Mouse (Mus musculus) embryonic facial prominence, embryonic 13.5 days (tissue): ENCODE data around the gene Lima1. TPM values are rescaled to one million over a fixed set of nuclear protein-coding genes. Genes with fewer than 3 reads are reported as not detected.
"Not testable (repeated sequence)": the region's sequence is repeated elsewhere in the genome, so short reads cannot be mapped to it uniquely, and the experiment has no call there.

ENCODE experiments used
- ATAC-seq: fragments of 200-750 bp; cut with Nextera tagmentation; 2 replicates; pipeline ENCODE4 v1.8.0; 2017; ENCODE audit warnings: low read depth; ENCODE audit not compliant: insufficient number of reproducible peaks, insufficient read depth, low FRiP score, low TSS enrichment
- H3K27ac ChIP-seq: fragments of 300-500 bp; sonication (generic); 2 replicates; pipeline ENCODE4 v1.5.1; 2015; ENCODE audit warnings: moderate library complexity, mild to moderate bottlenecking, inconsistent platforms
- H3K27me3 ChIP-seq: fragments of 300-500 bp; sonication (generic); 2 replicates; pipeline ENCODE4 v1.6.1; 2015; ENCODE audit warnings: mild to moderate bottlenecking, inconsistent platforms
- H3K36me3 ChIP-seq: fragments of 300-500 bp; sonication (generic); 2 replicates; pipeline ENCODE4 v1.6.1; 2015; ENCODE audit warnings: mild to moderate bottlenecking, inconsistent platforms
- H3K4me1 ChIP-seq: fragments of 300-500 bp; sonication (generic); 2 replicates; pipeline ENCODE4 v1.6.1; 2015; ENCODE audit warnings: inconsistent platforms
- H3K4me2 ChIP-seq: fragments of 300-500 bp; sonication (generic); 2 replicates; pipeline ENCODE4 v1.6.1; 2015; ENCODE audit warnings: moderate library complexity, mild to moderate bottlenecking, inconsistent platforms
- H3K4me3 ChIP-seq: fragments of 300-500 bp; sonication (generic); 2 replicates; pipeline ENCODE4 v1.5.1; 2015; ENCODE audit warnings: mild to moderate bottlenecking, inconsistent platforms
- H3K9ac ChIP-seq: fragments of 300-500 bp; sonication (generic); 2 replicates; pipeline ENCODE4 v1.6.1; 2015; ENCODE audit warnings: mild to moderate bottlenecking, inconsistent platforms
- H3K9me3 ChIP-seq: fragments of 300-500 bp; sonication (generic); 2 replicates; pipeline ENCODE4 v1.6.1; 2016; ENCODE audit warnings: inconsistent platforms
- WGBS: fragments of 180-500 bp; shearing (Covaris S2); methylation state at CpG from one replicate; pipeline ENCODE4 v1.1.7; 2015; ENCODE audit warnings: mixed read lengths; 5-methylcytosine and 5-hydroxymethylcytosine counted together
- polyA plus RNA-seq: library from polyadenylated mRNA; unstranded; fragments of >200 nt; fragmentation: Nextera tagmentation; extraction: Ambion mirVana; gene quantifications from 2 replicates; pipeline ENCODE4 v1.2.1, GENCODE M21; 2015

Gene Lima1
- polyA plus RNA-seq = 98.4 and 105 TPM in 2 replicates

DNA sequence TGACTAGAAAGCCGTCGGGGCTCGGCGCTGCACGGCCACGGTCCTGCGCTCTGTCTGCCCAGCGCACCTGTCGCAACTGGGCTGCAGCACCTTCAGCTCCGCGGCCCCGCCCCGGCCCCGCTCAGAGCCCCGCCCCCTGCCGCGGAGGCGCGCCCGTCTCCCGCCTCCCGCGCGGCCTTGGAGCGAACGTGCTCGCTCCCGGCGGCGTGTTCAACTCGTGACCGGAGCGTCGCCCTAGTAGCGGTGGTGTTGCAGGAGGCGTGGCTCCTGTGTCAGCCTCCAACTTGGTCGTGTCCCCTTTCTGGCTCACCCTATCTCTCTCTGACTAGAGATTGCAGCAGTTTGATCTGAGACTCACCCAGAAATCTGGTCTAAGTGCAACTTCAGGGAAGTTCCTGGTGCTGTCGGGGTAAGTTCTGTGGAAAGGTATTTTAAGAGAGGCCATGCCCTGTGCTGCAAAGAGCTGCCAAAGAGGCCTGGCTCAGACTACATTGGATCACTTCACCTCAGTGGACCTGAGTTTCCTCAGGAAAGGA lies at the start of gene Lima1:
TSS of gene Lima1 (minus strand) at position 123 of the 536 bp plus-strand sequence.
- H3K27ac ChIP-seq = peak within 1 kb of the TSS; percentile 48; the same call in 1 of the 2 replicates
- ATAC-seq = peak; percentile 91
- peak within 1 kb of the TSS; percentile 76 for H3K9ac ChIP-seq
- peaks cover 10% of the 10 kb centered on the region for H3K4me1 ChIP-seq
- no peaks in the 10 kb centered on the region for H3K9me3 ChIP-seq
- no peaks in the 10 kb centered on the region for H3K27me3 ChIP-seq
- under 1% methylated on average over 38 of the region's 38 CpGs for WGBS
- no peaks in the 10 kb centered on the region for H3K36me3 ChIP-seq
- H3K4me3 ChIP-seq = peak within 1 kb of the TSS; percentile 75
- peak within 1 kb of the TSS; percentile 98 for H3K4me2 ChIP-seq

DNA sequence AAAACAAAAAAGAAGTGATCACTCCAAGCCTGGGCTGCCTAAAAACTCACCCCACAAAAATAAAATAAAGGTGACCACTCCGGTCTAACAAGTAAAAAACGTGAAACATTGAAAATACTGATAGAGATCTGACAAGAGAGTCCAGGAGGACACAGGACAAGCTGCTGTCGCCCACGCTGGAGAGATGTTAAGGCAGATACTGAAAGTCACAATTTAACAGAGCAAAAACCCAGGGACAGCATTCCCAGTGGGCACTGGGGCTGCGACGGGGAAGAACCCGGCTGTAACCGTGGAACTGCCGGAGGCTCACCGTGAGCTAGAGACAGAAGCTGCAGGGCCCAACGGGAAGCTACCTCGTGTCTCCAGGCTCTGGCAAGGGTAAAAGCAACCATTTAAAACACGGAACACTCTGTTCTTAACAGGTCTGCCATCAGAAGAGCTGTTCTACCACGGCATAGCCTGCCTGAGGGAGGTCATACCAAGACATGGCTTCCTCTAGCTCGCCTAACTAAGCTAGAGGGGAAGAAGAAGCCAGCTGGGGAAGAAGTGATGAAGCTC lies 44.4 kb upstream of the Lima1 start:
- H3K4me3 ChIP-seq = no peak overlapping the region
- ATAC-seq = no peak
- no peak overlapping the region for H3K9ac ChIP-seq
- no peak overlapping the region for H3K4me2 ChIP-seq
- WGBS = 80% methylated on average over 15 of the region's 15 CpGs
- no peaks in the 10 kb centered on the region for H3K27me3 ChIP-seq
- 0 out of 2 replicates have a peak, but pooled peaks cover 3% of the 10 kb centered on the region for H3K4me1 ChIP-seq
- H3K9me3 ChIP-seq = no peaks in the 10 kb centered on the region
- no peak overlapping the region for H3K27ac ChIP-seq
- no peaks in the 10 kb centered on the region for H3K36me3 ChIP-seq

DNA sequence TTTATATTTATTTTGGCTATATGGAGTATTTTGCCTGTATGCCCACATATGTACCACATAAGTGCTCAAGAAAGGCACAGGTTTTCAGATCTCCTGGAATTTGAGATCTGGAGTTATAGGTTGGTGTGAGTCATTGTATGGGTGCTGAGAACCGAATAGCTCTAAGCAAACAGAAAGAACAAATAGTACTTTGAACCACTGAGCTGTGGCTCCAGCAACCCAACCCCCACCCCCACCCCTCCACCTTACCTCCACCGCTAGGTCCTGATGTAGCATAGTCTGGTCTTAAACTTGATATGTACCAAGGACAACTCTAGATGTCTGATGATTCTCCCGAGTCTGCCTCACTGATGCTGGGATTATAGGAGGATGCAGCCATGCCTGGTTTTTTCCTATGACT lies 42.0 kb upstream of the Lima1 start:
- Histone ChIP-seq H3K4me1 (0 out of 2 replicates have a peak, but pooled peaks cover 3% of the 10 kb centered on the region), H3K4me3 (no peak overlapping the region), H3K9me3 (no peaks in the 10 kb centered on the region), H3K36me3 (no peaks in the 10 kb centered on the region), H3K9ac (no peak overlapping the region), H3K27ac (no peak overlapping the region), H3K27me3 (no peaks in the 10 kb centered on the region), H3K4me2 (no peak overlapping the region)
- 76% methylated on average over 3 of the region's 3 CpGs for WGBS
- ATAC-seq = no peak

DNA sequence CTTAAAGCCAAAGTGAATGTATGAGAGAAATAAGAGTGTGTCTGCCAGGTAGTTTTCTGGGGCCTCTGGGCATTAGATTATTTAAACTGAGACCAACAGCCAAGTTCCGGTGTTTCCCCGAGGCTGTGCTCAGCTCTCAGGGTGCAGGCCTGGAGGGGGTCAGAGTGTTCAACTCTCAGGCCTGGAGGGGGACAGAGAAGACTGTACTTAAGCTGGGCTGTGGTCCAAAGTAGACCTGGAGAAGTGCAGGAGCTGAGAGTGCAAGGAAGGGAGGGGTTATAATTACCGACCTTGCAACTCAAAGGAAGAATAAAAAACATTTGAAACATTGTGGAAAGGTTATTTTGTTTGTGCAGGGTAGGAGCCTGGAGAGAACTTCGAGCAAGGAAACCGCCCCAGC lies 39.4 kb upstream of the Lima1 start:
- ATAC-seq = no peak
- WGBS = 73% methylated on average over 5 of the region's 5 CpGs

DNA sequence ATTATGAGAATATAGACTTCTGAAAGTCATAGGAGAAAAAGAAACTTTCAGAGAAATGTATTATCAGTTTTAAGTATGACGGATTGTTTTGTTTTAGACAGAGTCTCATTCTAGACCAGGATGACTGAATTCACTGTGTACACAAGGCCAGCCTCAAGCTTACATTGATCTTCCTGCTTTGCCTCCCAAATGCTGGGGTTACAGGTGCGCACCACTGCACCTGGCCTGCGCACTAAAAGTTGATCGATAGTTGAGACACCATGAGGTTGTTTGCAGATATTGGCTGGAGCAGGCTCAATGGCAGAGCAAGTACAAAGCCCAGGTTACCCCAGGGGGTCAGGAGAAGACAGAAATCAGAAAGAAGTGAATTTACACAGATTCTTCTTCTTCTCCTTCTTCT lies 36.5 kb upstream of the Lima1 start:
- Histone ChIP-seq H3K27ac (no peak overlapping the region), H3K27me3 (no peaks in the 10 kb centered on the region), H3K36me3 (no peaks in the 10 kb centered on the region), H3K4me2 (no peak overlapping the region), H3K4me1 (no peaks in the 10 kb centered on the region), H3K9ac (no peak overlapping the region), H3K9me3 (no peaks in the 10 kb centered on the region), H3K4me3 (no peak overlapping the region)
- 95% methylated on average over 4 of the region's 4 CpGs for WGBS
- no peak for ATAC-seq

More for the DNA sequence above, 39.4 kb upstream of the Lima1 start:
- no peak overlapping the region for H3K4me2 ChIP-seq
- H3K4me3 ChIP-seq = no peak overlapping the region
- H3K36me3 ChIP-seq = no peaks in the 10 kb centered on the region
- H3K4me1 ChIP-seq = 0 out of 2 replicates have a peak, but pooled peaks cover 3% of the 10 kb centered on the region
- H3K9ac ChIP-seq = no peak overlapping the region
- no peaks in the 10 kb centered on the region for H3K9me3 ChIP-seq
- no peaks in the 10 kb centered on the region for H3K27me3 ChIP-seq
- H3K27ac ChIP-seq = no peak overlapping the region

DNA sequence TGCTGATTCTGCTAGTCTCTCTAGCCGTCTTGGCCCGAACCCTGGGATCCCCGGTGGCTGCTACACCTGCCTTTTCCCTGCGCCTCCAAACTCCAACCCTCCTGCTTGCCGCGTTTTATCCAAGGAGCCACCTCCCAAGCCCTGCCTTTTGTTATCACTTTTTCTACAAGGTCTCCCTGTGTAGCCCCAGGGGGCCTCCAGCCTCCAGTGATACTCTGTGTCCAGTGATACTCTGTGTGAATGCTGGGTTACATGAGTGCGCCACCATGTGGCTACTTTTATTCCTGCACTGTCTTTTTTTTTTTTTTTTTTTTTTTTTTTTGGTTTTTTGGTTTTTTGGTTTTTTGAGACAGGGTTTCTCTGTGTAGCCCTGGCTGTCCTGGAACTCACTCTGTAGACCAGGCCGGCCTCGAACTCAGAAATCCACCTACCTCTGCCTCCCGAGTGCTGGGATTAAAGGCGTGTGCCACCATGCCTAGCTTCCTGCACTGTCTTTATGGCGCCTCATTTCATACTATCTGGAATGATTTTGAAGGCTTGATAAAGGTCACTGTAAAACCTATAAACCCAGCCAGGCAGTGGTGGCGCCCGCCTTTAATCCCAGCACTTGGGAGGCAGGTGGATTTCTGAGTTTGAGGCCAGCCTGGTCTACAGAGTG lies 34.2 kb upstream of the Lima1 start:
- ATAC-seq, H3K4me2 ChIP-seq, H3K27ac ChIP-seq, H3K9me3 ChIP-seq, H3K27me3 ChIP-seq, H3K4me1 ChIP-seq, H3K36me3 ChIP-seq, H3K4me3 ChIP-seq, H3K9ac ChIP-seq: not testable (repeated sequence)
- WGBS = 41% methylated on average over 14 of the region's 14 CpGs

DNA sequence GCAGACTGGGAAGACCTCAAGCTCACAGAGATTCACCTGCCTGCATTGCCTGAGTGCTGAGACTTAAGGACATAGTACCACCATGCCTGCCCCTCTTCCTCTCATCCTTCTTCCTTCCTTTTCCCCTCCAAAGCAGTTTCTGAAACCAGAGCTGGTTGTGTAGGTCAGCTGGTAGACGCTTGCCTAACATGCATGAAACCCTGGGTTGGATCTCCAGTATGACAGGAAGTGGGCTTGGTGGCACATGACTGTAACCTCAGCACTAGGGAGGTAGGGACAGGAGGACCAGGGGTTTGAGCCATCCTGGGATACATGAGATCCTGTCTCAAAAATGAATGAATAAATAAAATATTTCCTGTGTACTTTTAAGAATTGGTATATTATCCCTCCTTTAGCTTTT lies 32.3 kb upstream of the Lima1 start:
- H3K36me3 ChIP-seq = no peaks in the 10 kb centered on the region
- no peak overlapping the region for H3K4me2 ChIP-seq
- no peak overlapping the region for H3K27ac ChIP-seq
- H3K27me3 ChIP-seq = no peaks in the 10 kb centered on the region
- no peak overlapping the region for H3K9ac ChIP-seq
- no peaks in the 10 kb centered on the region for H3K9me3 ChIP-seq
- WGBS = 67% methylated on average over 1 of the region's 1 CpGs
- no peak overlapping the region for H3K4me3 ChIP-seq
- H3K4me1 ChIP-seq = no peaks in the 10 kb centered on the region
- ATAC-seq = no peak

DNA sequence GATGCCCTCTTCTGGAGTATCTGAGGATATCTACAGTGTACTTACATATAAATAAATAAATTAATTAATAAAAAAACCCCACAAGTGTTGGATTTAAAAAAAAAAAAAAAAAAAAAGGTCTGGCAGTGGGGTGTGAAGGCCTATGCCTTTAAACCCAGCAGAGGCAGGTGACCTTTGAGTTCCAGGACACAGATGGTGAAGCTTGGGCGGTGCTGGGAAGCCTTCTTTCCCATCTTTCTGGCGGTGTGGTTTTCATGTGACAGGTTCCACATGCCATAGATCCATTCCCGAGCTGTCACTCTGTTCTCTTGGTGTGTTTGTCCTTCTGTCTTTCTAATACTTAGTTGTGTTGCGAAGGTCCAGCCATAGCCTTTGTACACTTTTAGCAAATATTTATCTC lies 31.8 kb upstream of the Lima1 start:
- WGBS = 89% methylated on average over 4 of the region's 4 CpGs
- ATAC-seq = no peak
- H3K4me1 ChIP-seq = no peaks in the 10 kb centered on the region
- no peaks in the 10 kb centered on the region for H3K9me3 ChIP-seq
- no peaks in the 10 kb centered on the region for H3K27me3 ChIP-seq
- no peak overlapping the region for H3K4me3 ChIP-seq
- H3K4me2 ChIP-seq = no peak overlapping the region
- no peaks in the 10 kb centered on the region for H3K36me3 ChIP-seq
- H3K27ac ChIP-seq = no peak overlapping the region
- H3K9ac ChIP-seq = no peak overlapping the region

DNA sequence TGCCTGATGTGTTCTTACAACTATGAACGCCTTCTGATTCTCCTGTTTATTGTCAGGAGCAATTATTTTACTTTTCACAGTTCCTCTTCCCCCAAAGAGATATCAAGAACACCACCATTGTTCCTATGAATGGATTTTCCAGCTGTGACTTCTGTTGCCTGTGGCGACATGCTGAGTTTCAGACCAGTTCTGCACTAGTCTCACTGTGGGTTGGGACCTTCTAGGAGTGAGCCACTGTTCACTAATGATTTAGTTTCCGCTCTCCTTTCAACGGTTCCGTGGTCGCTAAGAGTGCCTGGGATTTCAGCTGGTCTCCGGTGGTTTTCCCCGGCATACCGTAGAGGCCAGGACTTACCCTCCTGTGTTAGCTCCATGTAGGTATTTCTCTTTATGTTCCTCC lies 29.6 kb upstream of the Lima1 start:
- no peaks in the 10 kb centered on the region for H3K4me1 ChIP-seq
- H3K27me3 ChIP-seq = no peaks in the 10 kb centered on the region
- no peaks in the 10 kb centered on the region for H3K36me3 ChIP-seq
- no peak overlapping the region for H3K27ac ChIP-seq
- H3K9me3 ChIP-seq = no peaks in the 10 kb centered on the region
- no peak overlapping the region for H3K4me2 ChIP-seq
- H3K4me3 ChIP-seq = no peak overlapping the region
- no peak overlapping the region for H3K9ac ChIP-seq
- no peak for ATAC-seq
- 80% methylated on average over 9 of the region's 9 CpGs for WGBS

DNA sequence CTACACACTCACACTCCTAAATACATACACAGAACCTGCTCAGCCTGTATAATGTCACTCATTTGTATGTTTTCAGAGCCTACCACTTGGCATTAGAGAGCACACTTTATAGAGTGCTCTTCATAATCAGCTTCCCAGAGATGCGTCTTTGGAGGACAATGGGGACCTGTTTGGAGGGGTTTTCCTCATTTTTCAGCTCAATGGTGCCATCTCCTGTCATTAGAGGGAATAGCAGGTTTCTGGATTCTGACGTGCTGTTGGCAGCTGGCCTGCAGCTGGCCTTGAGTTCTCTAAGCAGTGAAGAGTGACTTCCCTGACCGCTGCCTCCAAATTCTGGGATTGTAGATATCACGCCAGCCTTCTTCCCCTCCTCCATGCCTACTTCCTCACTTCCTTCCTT lies 29.1 kb upstream of the Lima1 start:
- no peaks in the 10 kb centered on the region for H3K4me1 ChIP-seq
- H3K9ac ChIP-seq = no peak overlapping the region
- WGBS = 2% methylated on average over 4 of the region's 4 CpGs
- H3K4me2 ChIP-seq = no peak overlapping the region
- no peaks in the 10 kb centered on the region for H3K27me3 ChIP-seq
- no peak overlapping the region for H3K4me3 ChIP-seq
- no peak overlapping the region for H3K27ac ChIP-seq
- ATAC-seq = no peak
- H3K36me3 ChIP-seq = no peaks in the 10 kb centered on the region
- H3K9me3 ChIP-seq = no peaks in the 10 kb centered on the region

DNA sequence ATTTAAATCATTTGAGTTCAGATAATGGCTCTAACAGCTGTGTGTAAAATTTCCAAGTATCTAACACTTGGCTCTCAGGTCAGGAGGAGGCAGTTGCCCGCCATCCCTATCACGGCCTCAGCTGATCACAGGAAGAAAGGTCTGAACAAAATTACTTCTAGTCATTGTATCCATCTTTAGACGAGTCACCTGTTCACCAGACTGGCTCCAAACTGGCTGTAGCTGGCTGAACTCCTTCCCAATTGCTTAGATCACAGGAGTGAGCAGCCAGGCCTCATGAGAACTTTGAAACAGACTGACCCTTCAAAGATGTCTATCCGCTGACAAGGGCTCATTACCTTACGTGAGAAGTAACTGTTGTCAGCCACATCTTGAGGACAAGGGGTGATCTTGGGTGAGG lies 28.0 kb upstream of the Lima1 start:
- no peak for ATAC-seq
- no peak overlapping the region for H3K4me2 ChIP-seq
- H3K9me3 ChIP-seq = no peaks in the 10 kb centered on the region
- no peaks in the 10 kb centered on the region for H3K36me3 ChIP-seq
- 84% methylated on average over 5 of the region's 5 CpGs for whole genome bisulfite sequencing
- H3K4me3 ChIP-seq = no peak overlapping the region
- H3K27me3 ChIP-seq = no peaks in the 10 kb centered on the region
- no peaks in the 10 kb centered on the region for H3K4me1 ChIP-seq
- H3K9ac ChIP-seq = no peak overlapping the region
- H3K27ac ChIP-seq = no peak overlapping the region

DNA sequence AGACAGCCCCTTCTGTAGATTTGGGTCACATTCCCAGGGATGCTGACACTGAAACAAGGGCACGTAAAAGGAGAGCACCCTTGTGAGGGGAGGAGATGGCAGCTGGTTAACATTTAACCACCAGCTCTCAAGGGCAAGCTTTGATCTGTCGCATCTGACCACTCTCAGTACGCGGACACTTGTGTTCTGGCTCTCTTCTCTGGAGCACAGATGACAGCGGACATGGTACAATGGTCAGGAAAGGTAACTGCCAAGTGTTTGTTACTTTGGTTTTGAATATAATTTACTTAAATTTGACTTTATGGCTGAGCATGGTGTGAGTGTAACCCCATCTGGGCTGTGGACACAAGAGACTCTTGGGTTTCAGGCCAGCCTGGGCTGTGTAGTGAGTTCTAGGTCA lies 27.5 kb upstream of the Lima1 start:
- Histone ChIP-seq H3K4me2 (no peak overlapping the region), H3K36me3 (no peaks in the 10 kb centered on the region), H3K4me1 (no peaks in the 10 kb centered on the region), H3K9ac (no peak overlapping the region), H3K9me3 (no peaks in the 10 kb centered on the region), H3K27me3 (no peaks in the 10 kb centered on the region), H3K4me3 (no peak overlapping the region), H3K27ac (no peak overlapping the region)
- WGBS = 79% methylated on average over 5 of the region's 5 CpGs
- ATAC-seq = no peak
